Mouse (Mus musculus): ENCODE results near the gene Calhm5.

DNA sequence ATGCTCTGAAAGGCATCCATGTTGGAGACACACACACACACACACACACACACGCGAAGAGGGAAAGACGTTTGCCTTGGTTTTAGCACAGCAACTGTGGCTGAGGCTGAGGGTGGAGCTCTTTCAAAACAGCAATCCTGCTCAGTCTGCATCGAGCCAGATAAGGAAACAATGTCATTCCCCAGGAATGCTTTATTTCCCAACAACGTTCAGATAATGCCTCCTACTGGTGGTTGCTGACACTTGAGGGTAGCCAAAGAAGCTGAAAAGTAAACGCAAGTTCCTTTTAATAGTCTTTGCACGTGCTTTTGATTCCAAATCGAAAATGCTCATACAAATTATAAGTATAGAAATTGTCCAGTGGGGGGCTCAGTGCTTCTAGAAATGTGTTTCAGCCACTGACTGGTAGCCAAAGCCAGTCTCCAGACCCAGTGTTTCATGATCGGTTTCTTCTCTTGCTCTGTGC is at the start of gene Calhm5:
- TF ChIP-seq CTCF (IDR thresholded peaks at IDR 0.05; ENCODE audit: low read depth) = peak; percentile 92
- TF ChIP-seq EP300 (optimal IDR thresholded peaks at IDR 0.05) = peak; percentile 38

All from stomach, postnatal 0 days (tissue).